Mouse (Mus musculus): ENCODE results near the gene Mcpt4. TPM values are rescaled to one million over a fixed set of nuclear protein-coding genes. Genes with fewer than 3 reads are reported as not detected.

The Mcpt4 gene
- polyA plus RNA-seq (2017; shearing (Covaris generic)) = not detected

GRCm38 (mm10) chr14:56062213-56062612, at the start of gene Mcpt4:
Gene Mcpt4, minus strand, starts transcription at chr14:56062313.

GRCm38 (mm10) chr14:56102386-56102785, 40.3 kb upstream of the Mcpt4 start, which contains the start of gene Ctsg:
Gene Ctsg, minus strand, starts transcription at chr14:56102574.

GRCm38 (mm10) chr14:56085167-56085566, 23.1 kb upstream of the Mcpt4 start, which contains the start of gene Mcpt8:
Gene Mcpt8, minus strand, starts transcription at chr14:56085273.

GRCm38 (mm10) chr14:56041792-56042191, 20.3 kb downstream of the Mcpt4 start, which contains the start of gene Mcpt2:
Gene Mcpt2, plus strand, starts transcription at chr14:56042041.

GRCm38 (mm10) chr14:56030395-56030794, 31.7 kb downstream of the Mcpt4 start, which contains the start of gene Mcpt9:
Gene Mcpt9, minus strand, starts transcription at chr14:56030495.

GRCm38 (mm10) chr14:56017671-56018070, 44.4 kb downstream of the Mcpt4 start, which contains the start of gene Mcpt1:
Gene Mcpt1, plus strand, starts transcription at chr14:56017971.

Other genes starting within 250 kb of the Mcpt4 start
- not detected for gene Nfatc4, start 239.2 kb downstream of the Mcpt4 start, polyA plus RNA-seq (2017; shearing (Covaris generic))
- 1.5 TPM for gene Nynrin, start 208.3 kb downstream of the Mcpt4 start, polyA plus RNA-seq (2017; shearing (Covaris generic))
- gene Cbln3, start 177.9 kb downstream of the Mcpt4 start, polyA plus RNA-seq (2017; shearing (Covaris generic)) = not detected
- gene Khnyn, start 177.4 kb downstream of the Mcpt4 start, polyA plus RNA-seq (2017; shearing (Covaris generic)) = 115 TPM
- 75.8 TPM for gene Sdr39u1, start 162.0 kb downstream of the Mcpt4 start, polyA plus RNA-seq (2017; shearing (Covaris generic))
- gene Cma1, start 117.6 kb downstream of the Mcpt4 start, polyA plus RNA-seq (2017; shearing (Covaris generic)) = not detected
- gene Cma2, start 111.3 kb downstream of the Mcpt4 start, polyA plus RNA-seq (2017; shearing (Covaris generic)) = not detected
- not detected for gene Mcpt1, start 44.3 kb downstream of the Mcpt4 start, polyA plus RNA-seq (2017; shearing (Covaris generic))
- not detected for gene Mcpt9, start 31.8 kb downstream of the Mcpt4 start, polyA plus RNA-seq (2017; shearing (Covaris generic))
- not detected for gene Mcpt2, start 20.3 kb downstream of the Mcpt4 start, polyA plus RNA-seq (2017; shearing (Covaris generic))
- gene Mcpt8, start 23.0 kb upstream of the Mcpt4 start, polyA plus RNA-seq (2017; shearing (Covaris generic)) = not detected
- gene Ctsg, start 40.3 kb upstream of the Mcpt4 start, polyA plus RNA-seq (2017; shearing (Covaris generic)) = not detected
- not detected for gene Gzme, start 58.3 kb upstream of the Mcpt4 start, polyA plus RNA-seq (2017; shearing (Covaris generic))
- gene Gzmd, start 70.3 kb upstream of the Mcpt4 start, polyA plus RNA-seq (2017; shearing (Covaris generic)) = not detected
- not detected for gene Gzmg, start 97.3 kb upstream of the Mcpt4 start, polyA plus RNA-seq (2017; shearing (Covaris generic))
- gene Gzmn, start 112.3 kb upstream of the Mcpt4 start, polyA plus RNA-seq (2017; shearing (Covaris generic)) = not detected
- 0.50 TPM for gene Gzmf, start 149.1 kb upstream of the Mcpt4 start, polyA plus RNA-seq (2017; shearing (Covaris generic))
- gene Gzmc, start 172.3 kb upstream of the Mcpt4 start, polyA plus RNA-seq (2017; shearing (Covaris generic)) = 5.5 TPM
- 71.3 TPM for gene Gzmb, start 199.9 kb upstream of the Mcpt4 start, polyA plus RNA-seq (2017; shearing (Covaris generic))